Mouse (Mus musculus) kidney, adult 11 months (tissue): ENCODE measurements around the gene Mllt6.
A peak's percentile ranks its signal among the peaks of the same experiment; 100 is the strongest.
"Not testable (repeated sequence)": the region's sequence is repeated elsewhere in the genome, so short reads cannot be mapped to it uniquely, and the experiment has no call there.

Experiments
- DNase-seq: peaks from one replicate; pipeline ENCODE4 v3.0.0; 2022

Mllt6 gene

GRCm38 (mm10) chr11:97697199-97697890 is 34.1 kb downstream of the Mllt6 start:
- DNase-seq: no peak

DNA sequence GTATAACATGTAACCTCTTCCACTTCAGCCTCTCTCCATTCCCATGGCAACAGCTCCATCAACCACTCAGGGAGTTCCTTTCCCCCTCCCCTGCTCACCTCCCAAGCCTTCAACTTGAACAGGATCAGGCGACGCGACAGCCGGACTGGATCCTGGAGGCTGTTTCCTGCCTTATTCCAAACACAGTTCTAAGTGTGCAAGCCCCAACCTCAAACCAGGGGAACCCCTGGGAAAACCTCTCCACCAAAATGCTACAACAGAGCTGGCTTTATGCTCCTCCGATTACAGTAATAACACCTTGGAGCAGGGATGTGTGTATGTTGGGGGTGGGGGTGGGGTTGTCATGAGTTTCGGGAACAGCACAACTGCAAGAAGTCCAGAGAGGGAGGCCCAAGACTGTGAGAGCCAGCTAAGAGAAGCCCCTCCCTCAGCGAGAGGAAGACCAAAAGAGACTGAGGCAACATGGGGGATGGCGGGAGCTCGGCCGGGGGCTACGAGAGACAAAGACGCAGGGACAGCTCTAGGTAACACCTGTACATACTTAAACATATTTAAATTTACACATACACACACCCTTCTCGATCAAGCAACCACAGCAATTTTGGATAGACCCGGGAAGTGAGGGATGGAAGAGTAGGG is 34.8 kb downstream of the Mllt6 start:
- DNase-seq: no peak

DNA sequence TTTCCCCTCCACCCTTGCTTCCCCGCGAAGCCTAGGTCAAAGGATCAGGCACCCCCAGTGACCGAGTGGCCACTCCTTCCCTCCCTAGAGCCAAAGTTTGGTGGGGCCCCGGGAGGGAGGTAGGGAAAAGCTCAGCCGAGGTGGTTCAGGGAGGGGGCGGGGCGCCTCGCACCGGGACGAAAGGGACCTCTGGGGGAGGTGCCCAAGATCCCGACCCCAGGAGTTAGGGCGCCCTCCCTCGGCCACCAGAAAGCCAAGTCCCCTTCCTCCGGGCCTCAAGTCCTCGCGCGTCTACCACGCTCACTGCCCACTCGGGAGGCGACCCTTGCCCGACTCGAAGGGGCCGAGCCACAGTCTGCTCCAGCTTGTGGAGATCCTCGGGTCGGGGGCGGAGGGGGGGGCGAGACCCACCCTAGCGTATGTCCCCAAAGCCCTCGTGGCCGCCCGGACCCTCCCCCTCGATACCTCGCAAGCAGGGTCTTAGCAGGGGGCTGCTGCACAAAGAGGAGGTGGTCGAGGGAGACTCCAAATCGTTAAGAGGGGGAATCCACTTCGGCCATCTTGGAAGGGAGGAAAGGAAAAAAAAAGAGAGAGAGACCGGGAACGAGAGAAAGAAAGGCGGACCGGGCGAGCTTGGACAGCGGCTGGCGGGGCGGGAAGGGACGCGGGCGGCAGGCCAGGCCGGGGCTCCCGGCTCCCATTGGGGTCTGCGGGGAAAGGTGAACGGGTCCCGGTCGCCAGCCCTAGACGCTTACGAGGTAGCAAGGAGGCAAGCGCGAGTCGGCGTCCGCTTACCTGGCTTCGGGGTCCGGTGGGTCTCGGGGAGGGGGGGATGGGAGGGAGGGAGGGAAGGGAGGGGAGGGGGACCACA is 35.8 kb downstream of the Mllt6 start:
- peak; percentile 70 for DNase-seq

GRCm38 (mm10) chr11:97699626-97700002 is 36.4 kb downstream of the Mllt6 start:
- DNase-seq: peak; percentile 87

DNA sequence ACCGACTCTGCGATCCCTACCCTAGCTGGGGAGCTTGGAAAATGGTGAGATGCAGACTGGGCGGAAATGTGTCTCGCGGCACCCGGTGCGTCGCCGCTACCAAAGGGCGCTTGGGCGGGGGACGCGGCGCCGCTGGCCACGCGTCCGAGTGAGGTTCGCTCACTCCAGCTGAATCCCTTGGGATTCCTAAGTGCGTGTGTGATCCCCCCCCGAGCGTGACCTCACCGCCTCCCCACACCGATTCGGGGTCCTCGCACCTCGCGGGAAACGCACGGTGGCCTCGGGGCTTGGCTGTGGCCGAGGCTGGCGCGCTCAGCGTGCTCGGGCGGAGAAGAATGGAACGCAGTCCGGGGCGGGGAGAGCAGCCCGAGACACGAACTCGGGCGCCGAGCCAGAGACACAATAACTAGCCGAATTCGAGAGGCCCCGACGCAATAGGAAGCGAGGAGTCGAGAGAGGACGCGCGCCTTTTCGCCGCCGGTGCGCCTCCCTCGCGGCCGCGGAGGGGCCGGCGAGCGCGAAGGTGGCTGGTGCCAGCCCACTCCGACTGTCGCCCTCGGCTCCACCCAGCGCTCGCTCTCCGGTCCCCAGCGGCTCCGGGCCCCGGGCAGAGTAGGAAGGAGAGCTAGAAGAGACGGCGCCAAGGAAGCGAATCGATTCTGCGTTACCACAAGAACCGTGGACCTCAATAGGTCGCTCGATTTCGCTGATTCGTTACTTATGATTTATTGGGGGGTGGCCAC is 37.0 kb downstream of the Mllt6 start, which contains the start of gene Pcgf2:
Pcgf2 (minus strand) TSS at position 495 of the 743 bp plus-strand sequence.
- DNase-seq: peak; percentile 78

GRCm38 (mm10) chr11:97700746-97701580 is 37.7 kb downstream of the Mllt6 start:
- DNase-seq: peak; percentile 45

- no peak for DNase-seq
Measured at GRCm38 (mm10) chr11:97701581-97702392, 38.6 kb downstream of the Mllt6 start.

DNA sequence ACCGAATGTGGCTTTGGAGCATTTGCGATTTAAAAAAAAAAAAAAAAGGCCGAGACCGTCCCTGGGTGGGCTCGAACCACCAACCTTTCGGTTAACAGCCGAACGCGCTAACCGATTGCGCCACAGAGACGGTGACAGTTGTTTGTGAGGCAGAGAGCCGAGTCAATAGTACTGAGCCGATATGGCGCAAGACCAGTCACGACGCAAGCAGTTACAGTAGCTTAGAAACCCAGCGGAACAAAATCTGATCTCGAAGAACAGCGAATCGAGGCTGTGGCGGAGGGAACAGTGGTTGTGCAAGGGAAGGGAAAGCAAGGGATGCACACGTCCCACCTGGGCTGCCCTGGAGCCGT is 39.2 kb downstream of the Mllt6 start:
- peak; percentile 84 for DNase-seq

GRCm38 (mm10) chr11:97703039-97703826 is 40.0 kb downstream of the Mllt6 start, which contains the start of gene Psmb3:
Gene Psmb3 (plus strand): TSS chr11:97703399.
- DNase-seq: peak; percentile 100

- DNase-seq: not testable (repeated sequence)
Measured at GRCm38 (mm10) chr11:97710067-97710466, 46.9 kb downstream of the Mllt6 start.

DNA sequence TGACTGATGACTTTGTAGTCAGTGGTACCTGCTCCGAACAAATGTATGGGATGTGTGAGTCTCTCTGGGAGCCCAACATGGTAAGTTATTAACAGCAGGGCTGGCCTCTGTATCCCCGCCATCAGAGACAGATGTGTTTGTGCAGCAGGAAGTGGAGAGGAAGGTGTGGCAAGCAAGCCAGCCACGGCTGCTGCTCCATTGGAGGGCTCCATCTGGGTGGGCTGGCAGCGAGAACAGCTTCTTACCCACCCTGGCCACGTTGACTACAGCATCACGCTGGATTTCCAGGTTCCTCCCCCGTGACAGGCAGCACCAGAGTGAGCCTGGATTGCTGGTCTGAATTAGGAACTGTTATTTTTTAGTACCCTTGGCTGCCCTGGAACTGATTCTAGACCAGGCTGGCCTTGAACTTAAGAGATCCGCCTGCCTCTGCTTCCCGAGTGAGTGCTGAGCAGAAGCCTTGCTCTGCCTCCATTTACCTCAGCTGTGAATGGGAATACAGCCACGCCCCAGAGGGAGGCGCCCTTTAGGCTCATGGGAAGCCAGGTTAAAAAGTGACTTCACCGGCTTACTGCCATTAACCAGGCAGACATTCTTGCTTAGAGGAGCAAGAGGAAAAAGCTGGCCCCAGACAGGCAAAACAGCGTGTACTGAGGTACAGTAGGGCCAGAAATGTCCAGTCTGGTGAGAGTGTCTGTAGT is 48.1 kb downstream of the Mllt6 start:
- DNase-seq: no peak

DNA sequence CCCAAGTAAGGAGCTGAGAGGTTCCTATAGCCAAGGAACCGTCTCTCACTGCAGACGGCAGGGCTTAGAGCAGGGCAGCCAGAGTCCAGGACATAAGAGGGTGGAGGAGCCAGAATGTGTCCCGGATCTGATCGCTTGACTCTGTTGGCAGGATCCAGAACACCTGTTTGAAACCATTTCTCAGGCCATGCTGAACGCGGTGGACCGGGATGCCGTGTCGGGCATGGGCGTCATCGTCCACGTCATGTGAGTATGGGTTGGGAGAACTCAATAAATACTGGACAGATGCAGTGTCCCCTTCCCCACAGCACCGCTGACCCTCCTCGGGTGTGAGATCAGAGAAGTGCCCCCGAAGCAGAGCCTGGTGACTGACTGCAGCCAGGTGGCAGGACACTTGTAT is 49.1 kb downstream of the Mllt6 start:
- no peak for DNase-seq

- no peak for DNase-seq
Measured at GRCm38 (mm10) chr11:97713896-97714295, 50.7 kb downstream of the Mllt6 start.

GRCm38 (mm10) chr11:97714356-97714755 is 51.1 kb downstream of the Mllt6 start:
- DNase-seq: no peak

- DNase-seq: no peak
Measured at GRCm38 (mm10) chr11:97714784-97715760, 51.9 kb downstream of the Mllt6 start.

GRCm38 (mm10) chr11:97716021-97716420 is 52.8 kb downstream of the Mllt6 start:
- no peak for DNase-seq

GRCm38 (mm10) chr11:97717369-97718280 is 54.4 kb downstream of the Mllt6 start:
- no peak for DNase-seq
